Mouse (Mus musculus) hindbrain, postnatal 0 days (tissue): Measurements from ENCODE around the gene Aldh1a3. TPM values are rescaled to one million over a fixed set of nuclear protein-coding genes. Genes with fewer than 3 reads are reported as not detected.

Experiments
- ATAC-seq: fragments of 200-750 bp; cut with Nextera tagmentation; 2 replicates; pipeline ENCODE4 v1.8.0; 2017; ENCODE audit warnings: mild to moderate bottlenecking, moderate TSS enrichment, moderate library complexity
- DNase-seq: peaks from one replicate; pipeline ENCODE4 v3.0.0-alpha.2; 2015; ENCODE audit warnings: low spot score
- H3K27ac ChIP-seq: fragments of 300-500 bp; sonication (generic); 2 replicates; pipeline ENCODE4 v1.5.1; 2014; ENCODE audit warnings: mild to moderate bottlenecking
- H3K27me3 ChIP-seq: fragments of 300-500 bp; sonication (generic); 2 replicates; pipeline ENCODE4 v1.6.1; 2014; ENCODE audit warnings: low read length, mixed read lengths; ENCODE audit not compliant: insufficient read depth
- H3K36me3 ChIP-seq: fragments of 300-500 bp; sonication (generic); 2 replicates; pipeline ENCODE4 v1.6.1; 2014; ENCODE audit warnings: low read length, mixed read lengths; ENCODE audit not compliant: insufficient read depth
- H3K4me1 ChIP-seq: fragments of 300-500 bp; sonication (generic); 2 replicates; pipeline ENCODE4 v1.6.1; 2014; ENCODE audit warnings: antibody characterized with exemption, low read length, mixed read lengths; ENCODE audit not compliant: insufficient read depth
- H3K4me2 ChIP-seq: fragments of 300-500 bp; sonication (generic); 2 replicates; pipeline ENCODE4 v1.6.1; 2014; ENCODE audit warnings: low read depth, mild to moderate bottlenecking, low read length, moderate library complexity, mixed read lengths
- H3K4me3 ChIP-seq: fragments of 300-500 bp; sonication (generic); 2 replicates; pipeline ENCODE4 v1.5.1; 2014; ENCODE audit warnings: low read length
- H3K9ac ChIP-seq: fragments of 300-500 bp; sonication (generic); replicated peaks from 2 replicates; pipeline ENCODE4 v1.6.1; 2014; ENCODE audit warnings: mild to moderate bottlenecking, low read length, moderate library complexity, mixed read lengths
- H3K9me3 ChIP-seq: fragments of 300-500 bp; sonication (generic); 2 replicates; pipeline ENCODE4 v1.6.1; 2016; ENCODE audit warnings: low read length, mixed read lengths
- CTCF ChIP-seq: IDR thresholded peaks from 2 replicates; pipeline ENCODE4 v1.5.1; 2016; ENCODE audit warnings: antibody characterized with exemption, control low read depth, low read depth
- WGBS: fragments of 180-500 bp; shearing (Covaris S2); extraction: QIAGEN DNeasy Blood & Tissue Kit; methylation state at CpG from one replicate; pipeline ENCODE4 v1.1.7; 2014; 5-methylcytosine and 5-hydroxymethylcytosine counted together
- polyA plus RNA-seq: library from polyadenylated mRNA; unstranded; fragments of >200 nt; fragmentation: Nextera tagmentation; extraction: Ambion mirVana; gene quantifications from 2 replicates; pipeline ENCODE4 v1.2.1, GENCODE M21; 2015
- total RNA-seq: library from RNA; depleted of rRNA; stranded (reverse); fragments of >200 nt; gene quantifications from 2 replicates; pipeline ENCODE4 v1.2.3, GENCODE M21; 2014; rRNA removed

Aldh1a3 gene
- total RNA-seq (3.3 and 4.6 TPM in 2 replicates), polyA plus RNA-seq (3.5 and 3.7 TPM in 2 replicates)

- DNase-seq (peak; percentile 20), ATAC-seq (peak; percentile 73; the same call in 1 of the 2 replicates)
- no peak for TF ChIP-seq CTCF
- peak within 1 kb of the TSS; percentile 89 for H3K4me2 ChIP-seq
- no peak within 1 kb of the TSS for H3K27ac ChIP-seq
- peaks cover 10% of the 10 kb centered on the region for H3K4me1 ChIP-seq
- no peaks in the 10 kb centered on the region for H3K36me3 ChIP-seq
- under 1% methylated on average over 54 of the region's 56 CpGs for WGBS
- H3K9ac ChIP-seq, result 0 out of 2 replicates have a peak within 1 kb of the TSS, but pooled peaks have one; percentile 17
- no peaks in the 10 kb centered on the region for H3K9me3 ChIP-seq
- peaks cover 37% of the 10 kb centered on the region for H3K27me3 ChIP-seq
- peak within 1 kb of the TSS; percentile 43 for H3K4me3 ChIP-seq
Observed at GRCm38 (mm10) chr7:66427437-66428161, at the start of gene Aldh1a3. Gene Aldh1a3, minus strand, starts transcription at chr7:66427517.

- DNase-seq (no peak), ATAC-seq (no peak)
- no peak for TF ChIP-seq CTCF
- Histone ChIP-seq H3K4me3 (no peak overlapping the region), H3K27me3 (no peaks in the 10 kb centered on the region), H3K9ac (no peak overlapping the region), H3K4me2 (no peak overlapping the region), H3K36me3 (no peaks in the 10 kb centered on the region), H3K9me3 (no peaks in the 10 kb centered on the region), H3K4me1 (no peaks in the 10 kb centered on the region), H3K27ac (no peak overlapping the region)
- WGBS, result 58% methylated on average over 8 of the region's 8 CpGs
Observed at GRCm38 (mm10) chr7:66476289-66476688, 49.0 kb upstream of the Aldh1a3 start.

DNA sequence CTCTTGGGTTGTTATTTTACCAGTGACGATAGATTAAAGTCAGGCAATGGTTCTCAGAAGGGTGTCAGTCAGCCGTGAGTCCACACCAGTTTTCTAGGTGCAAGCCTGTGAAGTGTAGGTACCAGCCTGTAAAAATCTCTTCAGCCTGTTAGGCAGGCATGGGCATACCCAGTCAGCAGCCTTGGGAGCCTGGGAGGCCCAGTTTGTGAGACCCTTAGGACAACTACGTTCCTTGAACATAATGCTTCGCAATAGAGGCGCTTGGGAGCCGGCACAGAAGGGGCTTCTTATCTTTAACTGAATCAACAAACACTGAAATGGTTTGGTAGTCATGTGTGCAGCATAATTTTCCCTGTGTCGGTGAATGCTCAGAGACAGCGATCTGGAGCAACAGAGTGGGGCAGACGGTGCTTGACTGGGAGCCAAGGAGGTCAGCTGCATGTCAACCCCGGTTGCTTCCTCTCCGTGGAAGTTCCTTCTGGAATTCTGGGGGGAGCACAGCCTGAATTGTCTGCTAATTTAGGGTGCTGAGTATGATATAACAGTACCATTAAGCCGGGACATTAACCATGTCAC lies 44.4 kb upstream of the Aldh1a3 start:
- H3K9me3 ChIP-seq, result no peaks in the 10 kb centered on the region
- 54% methylated on average over 12 of the region's 12 CpGs for WGBS
- DNase-seq (no peak), ATAC-seq (no peak)
- H3K4me2 ChIP-seq, result no peak overlapping the region
- H3K27me3 ChIP-seq, result no peaks in the 10 kb centered on the region
- H3K4me3 ChIP-seq, result no peak overlapping the region
- no peaks in the 10 kb centered on the region for H3K36me3 ChIP-seq
- no peak overlapping the region for H3K9ac ChIP-seq
- no peaks in the 10 kb centered on the region for H3K4me1 ChIP-seq
- H3K27ac ChIP-seq, result no peak overlapping the region
- TF ChIP-seq CTCF, result no peak

GRCm38 (mm10) chr7:66466641-66467040 lies 39.3 kb upstream of the Aldh1a3 start:
- no peak for TF ChIP-seq CTCF
- no peaks in the 10 kb centered on the region for H3K36me3 ChIP-seq
- no peak overlapping the region for H3K9ac ChIP-seq
- no peaks in the 10 kb centered on the region for H3K4me1 ChIP-seq
- 71% methylated on average over 14 of the region's 14 CpGs for WGBS
- DNase-seq, result no peak
- ATAC-seq, result no peak
- H3K27ac ChIP-seq, result no peak overlapping the region
- H3K27me3 ChIP-seq, result no peaks in the 10 kb centered on the region
- H3K4me3 ChIP-seq, result no peak overlapping the region
- no peaks in the 10 kb centered on the region for H3K9me3 ChIP-seq
- H3K4me2 ChIP-seq, result no peak overlapping the region

- 41% methylated on average over 5 of the region's 5 CpGs for WGBS
- H3K4me1 ChIP-seq, result no peaks in the 10 kb centered on the region
- H3K9ac ChIP-seq, result no peak overlapping the region
- no peak overlapping the region for H3K27ac ChIP-seq
- no peaks in the 10 kb centered on the region for H3K27me3 ChIP-seq
- no peak for TF ChIP-seq CTCF
- H3K36me3 ChIP-seq, result no peaks in the 10 kb centered on the region
- no peak overlapping the region for H3K4me2 ChIP-seq
- ATAC-seq (no peak; the same call in 1 of the 2 replicates), DNase-seq (peak; percentile 27)
- no peak overlapping the region for H3K4me3 ChIP-seq
- no peaks in the 10 kb centered on the region for H3K9me3 ChIP-seq
Observed at GRCm38 (mm10) chr7:66465241-66465640, 37.9 kb upstream of the Aldh1a3 start.

DNA sequence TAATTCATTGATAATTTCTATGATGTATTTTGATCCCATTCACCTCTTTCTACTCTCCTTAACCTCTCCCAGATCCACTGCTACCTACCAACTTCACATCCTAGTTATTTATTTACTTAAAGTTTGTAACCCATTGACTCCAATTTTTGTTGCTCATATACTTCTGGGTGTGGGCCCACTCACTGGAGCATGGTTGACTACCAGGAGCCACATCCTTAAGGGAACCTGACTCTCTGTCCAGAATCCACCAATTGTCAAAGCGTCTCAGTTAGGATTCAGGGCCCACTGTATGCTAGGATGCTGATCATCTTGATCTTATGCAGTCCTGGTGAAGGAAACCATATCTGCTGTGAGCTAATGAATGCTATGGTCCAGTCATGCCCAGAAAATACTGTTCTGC lies 35.8 kb upstream of the Aldh1a3 start:
- H3K27me3 ChIP-seq, result no peaks in the 10 kb centered on the region
- TF ChIP-seq CTCF, result no peak
- WGBS, result 93% methylated on average over 1 of the region's 1 CpGs
- DNase-seq, result no peak
- H3K4me3 ChIP-seq, result no peak overlapping the region
- H3K36me3 ChIP-seq, result no peaks in the 10 kb centered on the region
- ATAC-seq, result no peak
- H3K4me2 ChIP-seq, result no peak overlapping the region
- no peak overlapping the region for H3K9ac ChIP-seq
- no peak overlapping the region for H3K27ac ChIP-seq
- no peaks in the 10 kb centered on the region for H3K9me3 ChIP-seq
- no peaks in the 10 kb centered on the region for H3K4me1 ChIP-seq
